Mouse (Mus musculus): ENCODE results near the gene Actr10.

Gene Actr10

GRCm38 (mm10) chr12:70967581-70967980, 29.9 kb downstream of the Actr10 start:
- DNase-seq (ENCODE audit: low read depth, low spot score), result peak; percentile 12

DNA sequence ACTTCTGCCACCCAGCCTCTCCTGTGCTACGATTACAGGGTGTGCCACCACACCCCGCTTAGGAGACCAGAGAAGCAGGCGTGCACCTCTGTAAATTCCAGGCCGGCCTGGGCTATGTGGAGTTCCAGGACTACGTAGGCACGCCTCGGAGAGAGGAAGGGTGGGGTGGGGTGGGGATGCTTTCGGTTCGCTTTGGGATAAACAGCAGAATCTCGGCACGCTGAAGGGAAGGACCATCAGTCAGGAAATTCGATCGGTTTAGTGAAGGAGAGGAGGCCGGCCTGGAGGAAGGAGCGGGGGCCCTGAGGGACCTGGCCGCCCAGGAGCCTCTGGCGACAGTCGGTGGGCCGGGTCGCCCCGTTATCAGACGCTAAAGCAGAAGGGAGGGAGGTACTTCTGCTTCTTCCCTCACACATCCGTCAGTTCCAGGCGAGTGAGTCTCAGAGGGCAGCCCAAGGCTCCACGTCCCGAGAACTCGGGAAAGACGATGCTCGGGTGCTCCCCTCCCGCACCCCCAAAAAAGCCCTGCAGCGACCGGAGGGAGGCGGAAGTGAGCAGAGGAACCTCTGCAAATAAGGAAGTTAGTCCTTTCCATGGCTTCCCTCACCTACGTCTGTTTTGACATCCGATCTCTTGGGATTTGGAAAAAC, 30.6 kb downstream of the Actr10 start:
- DNase-seq (ENCODE audit: low read depth, low spot score), result peak; percentile 91

GRCm38 (mm10) chr12:70968791-70969307, 31.2 kb downstream of the Actr10 start:
- peak; percentile 84 for DNase-seq (ENCODE audit: low read depth, low spot score)

- DNase-seq (ENCODE audit: low read depth, low spot score), result peak; percentile 90
These were observed 32.0 kb downstream of the Actr10 start for GRCm38 (mm10) chr12:70969485-70970184.

GRCm38 (mm10) chr12:70973831-70974230, 36.2 kb downstream of the Actr10 start:
- peak; percentile 28 for DNase-seq (ENCODE audit: low read depth, low spot score)

- DNase-seq (ENCODE audit: low read depth, low spot score), result peak; percentile 98
These were observed 37.0 kb downstream of the Actr10 start, which contains the start of gene Psma3 for GRCm38 (mm10) chr12:70974441-70975266. Gene Psma3 (plus strand): TSS chr12:70974621.

DNA sequence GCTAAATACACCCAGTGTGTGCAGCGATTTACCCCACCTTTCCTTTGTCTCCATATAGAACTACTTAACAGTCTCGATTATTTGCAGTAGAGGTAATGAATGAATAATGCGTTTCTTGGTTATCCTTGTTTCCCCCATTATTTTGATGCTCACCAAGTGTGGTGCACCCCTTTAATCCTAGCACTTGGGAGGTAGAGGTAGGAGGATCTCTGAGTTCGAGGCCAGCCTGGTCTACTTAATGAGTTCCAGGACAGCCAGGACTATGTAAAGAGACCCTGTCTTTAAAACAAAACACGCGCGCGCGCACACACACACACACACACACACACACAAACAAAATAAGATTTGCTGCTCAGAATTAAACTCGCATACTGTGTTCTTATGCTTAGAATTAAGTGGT, 37.7 kb downstream of the Actr10 start:
- DNase-seq (ENCODE audit: low read depth, low spot score), result peak; percentile 37

GRCm38 (mm10) chr12:70975891-70976290, 38.2 kb downstream of the Actr10 start:
- no peak for DNase-seq (ENCODE audit: low read depth, low spot score)

DNA sequence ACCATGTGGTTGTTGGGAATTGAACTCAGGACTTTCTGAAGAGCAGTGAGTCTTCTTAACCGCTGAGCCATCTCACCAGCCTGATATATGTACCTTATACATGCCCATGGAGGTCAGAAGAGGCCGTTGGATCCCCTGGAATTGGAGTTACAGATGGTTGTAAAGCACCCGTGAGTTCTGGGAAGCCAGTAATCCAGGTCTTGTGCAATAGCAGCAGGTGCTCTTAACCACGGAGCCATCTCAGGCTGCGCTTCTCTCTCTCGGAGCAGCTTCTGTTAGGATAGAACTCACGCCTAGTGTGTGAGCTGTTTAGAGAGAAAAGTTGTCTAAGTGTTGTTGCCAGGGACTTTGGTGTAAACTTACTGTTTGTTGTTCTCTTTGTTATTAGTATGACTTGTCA, 40.7 kb downstream of the Actr10 start:
- peak; percentile 22 for DNase-seq (ENCODE audit: low read depth, low spot score)

GRCm38 (mm10) chr12:70984855-70985550, 47.3 kb downstream of the Actr10 start:
- no peak for DNase-seq (ENCODE audit: low read depth, low spot score)

DNA sequence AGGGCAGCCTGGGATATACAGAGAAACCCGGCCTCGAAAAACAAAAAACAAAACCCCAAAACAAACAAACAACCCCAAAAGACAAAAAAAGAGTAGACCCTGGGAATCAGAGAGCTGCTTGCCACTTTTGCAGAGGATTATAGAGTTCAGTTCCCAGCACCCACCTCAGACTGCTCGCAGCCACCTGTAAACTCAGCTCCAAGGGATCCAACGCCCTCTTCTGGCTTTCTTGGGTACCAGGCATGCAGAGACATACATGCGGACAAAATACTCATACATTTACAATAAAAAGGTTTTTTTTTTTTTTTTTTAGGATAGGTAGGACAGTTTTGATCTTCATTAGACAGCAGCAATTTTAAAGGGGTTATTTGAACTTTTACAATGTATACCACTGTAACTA, 59.6 kb downstream of the Actr10 start:
- DNase-seq (ENCODE audit: low read depth, low spot score), result peak; percentile 69

- DNase-seq (ENCODE audit: low read depth, low spot score), result no peak
These were observed 61.8 kb downstream of the Actr10 start for GRCm38 (mm10) chr12:70999423-70999903.

DNA sequence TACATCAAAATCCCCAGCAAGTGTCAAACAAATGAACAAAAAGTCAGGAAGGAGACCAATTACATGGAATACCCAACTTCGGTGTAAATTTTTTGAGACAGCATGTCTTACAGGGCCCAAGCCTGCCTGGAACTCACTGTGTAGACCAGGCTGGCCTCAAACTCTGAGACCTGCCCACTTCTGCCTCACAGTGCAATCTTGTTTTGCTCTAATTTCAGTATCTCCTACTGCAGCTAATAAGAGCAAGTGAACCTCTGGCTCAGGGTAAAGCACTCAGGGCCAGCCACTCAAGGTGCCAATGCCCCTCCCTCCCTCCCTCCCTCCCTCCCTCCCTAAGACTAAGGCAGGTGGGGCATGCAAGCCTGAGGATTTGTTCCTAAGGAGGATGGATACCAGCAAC, 62.7 kb downstream of the Actr10 start:
- DNase-seq (ENCODE audit: low read depth, low spot score), result no peak

DNA sequence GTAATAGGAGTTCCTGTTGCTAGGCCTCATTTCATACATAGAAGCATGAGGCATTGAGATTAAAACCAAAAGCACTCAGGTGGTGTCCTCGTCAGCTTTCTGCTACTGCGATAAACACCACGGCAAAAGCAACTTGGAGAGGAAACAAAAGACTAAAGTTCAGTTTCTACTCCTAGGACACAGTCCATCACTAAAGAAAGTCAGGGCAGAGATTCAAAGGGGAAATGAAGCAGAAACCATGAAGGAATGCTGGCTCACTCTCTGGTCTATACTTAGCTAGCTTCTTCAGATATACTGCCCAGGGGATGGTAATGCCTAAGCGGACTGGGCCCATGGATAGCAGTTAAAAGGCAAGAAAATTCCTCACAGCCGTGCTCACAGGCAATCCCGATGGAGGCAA, 63.8 kb downstream of the Actr10 start:
- DNase-seq (ENCODE audit: low read depth, low spot score), result no peak

GRCm38 (mm10) chr12:71003760-71004426, 66.2 kb downstream of the Actr10 start:
- peak; percentile 92 for DNase-seq (ENCODE audit: low read depth, low spot score)

- no peak for DNase-seq (ENCODE audit: low read depth, low spot score)
These were observed 68.5 kb downstream of the Actr10 start for GRCm38 (mm10) chr12:71006141-71006540.

DNA sequence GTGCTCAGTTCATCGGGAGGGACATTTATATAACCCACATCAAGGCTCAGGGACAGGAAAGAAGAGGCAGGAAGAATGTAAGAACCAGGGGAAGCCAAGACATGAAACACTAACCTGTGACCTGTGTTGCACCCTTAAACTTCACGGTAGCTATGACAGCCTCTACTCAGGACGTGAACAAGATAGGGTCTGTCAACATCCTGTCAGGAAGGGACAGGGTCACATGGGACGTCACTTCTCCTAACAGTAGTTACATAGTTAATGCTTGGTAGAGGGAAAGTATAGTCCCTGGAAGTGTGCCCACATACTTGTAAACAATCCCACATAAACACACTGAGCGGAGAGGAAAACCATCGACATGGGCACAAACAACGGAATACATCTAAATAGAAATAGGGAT, 69.2 kb downstream of the Actr10 start:
- no peak for DNase-seq (ENCODE audit: low read depth, low spot score)

DNA sequence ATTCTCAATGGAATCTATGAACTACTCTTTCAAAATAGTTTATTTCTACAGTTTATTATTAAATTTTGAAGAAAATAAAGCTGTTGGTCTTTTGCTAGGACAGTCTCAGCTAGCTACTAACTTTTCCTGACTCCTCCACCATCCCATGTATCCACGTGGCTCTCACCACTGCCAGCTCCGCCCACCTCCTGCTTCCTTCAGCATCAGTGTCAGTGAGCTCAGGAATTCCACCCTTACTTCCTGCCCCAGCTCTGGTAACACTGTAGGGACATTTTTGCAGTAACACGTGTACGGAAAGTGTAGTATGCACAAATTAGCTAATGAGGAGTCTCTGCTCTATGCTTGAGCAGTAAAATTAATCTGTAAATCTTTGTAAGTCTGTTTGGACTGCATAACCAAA, 72.1 kb downstream of the Actr10 start:
- DNase-seq (ENCODE audit: low read depth, low spot score), result peak; percentile 90

Data from R1 (cell line).